Mouse (Mus musculus): ENCODE data around the gene AL731706.1. TPM values are rescaled to one million over a fixed set of nuclear protein-coding genes. Genes with fewer than 3 reads are reported as not detected.
A peak's percentile ranks its signal among the peaks of the same experiment; 100 is the strongest.

The AL731706.1 gene
- total RNA-seq, 2 experiments from 2014 or later: 20.9 to 26.7 TPM

- no peak for DNase-seq (ENCODE audit: low spot score in 2 of 2)
Observed at GRCm38 (mm10) chr2:136837994-136838393, 53.2 kb downstream of the AL731706.1 start.

- DNase-seq (ENCODE audit: low spot score in 2 of 2): no peak
Observed at GRCm38 (mm10) chr2:136835882-136836281, 55.3 kb downstream of the AL731706.1 start.

GRCm38 (mm10) chr2:136834715-136835075 is 56.5 kb downstream of the AL731706.1 start:
- DNase-seq (ENCODE audit: low spot score in 2 of 2): no peak

GRCm38 (mm10) chr2:136833976-136834714 is 57.0 kb downstream of the AL731706.1 start:
- no peak for DNase-seq (ENCODE audit: low spot score in 2 of 2)

GRCm38 (mm10) chr2:136832936-136833335 is 58.3 kb downstream of the AL731706.1 start:
- DNase-seq (ENCODE audit: low spot score in 2 of 2): peak in 1 of 2 experiments; percentile 3

Other genes starting within 250 kb of the AL731706.1 start
- 10 to 100 TPM; 34.0 to 56.6 TPM for gene Snap25, start 177.9 kb downstream of the AL731706.1 start, total RNA-seq (2021)
- 10 to 100 TPM in 1 of 2 experiments, 1 to 10 TPM in 1; 9.8 to 12.9 TPM for gene AL731706.2, start 5.7 kb downstream of the AL731706.1 start, total RNA-seq (2021)
- 1 to 10 TPM; 4.1 to 5.6 TPM for gene Slx4ip, start 171 bp downstream of the AL731706.1 start, total RNA-seq (2021)
- 10 to 100 TPM; 15.9 to 18.6 TPM for gene Mkks, start within 50 bp of the AL731706.1 start, total RNA-seq (2021)
- gene Jag1, start 225.3 kb upstream of the AL731706.1 start, total RNA-seq (2021): 10 to 100 TPM; 11.3 to 11.9 TPM